Mouse (Mus musculus) spleen, adult 2 months (tissue): ENCODE data around the gene AL607142.1.

ENCODE experiments used
- CTCF ChIP-seq: fragments of 200-500 bp; IDR thresholded peaks from 2 replicates; pipeline ENCODE4 v1.5.1; 2011; ENCODE audit warnings: mild to moderate bottlenecking, inconsistent platforms; ENCODE audit not compliant: insufficient read depth, insufficient read length, insufficient replicate concordance; ENCODE audit errors: extremely low read depth
- POLR2A ChIP-seq: fragments of 200-500 bp; IDR thresholded peaks from 2 replicates; pipeline ENCODE4 v1.6.1; 2011; ENCODE audit warnings: low read depth, low read length, inconsistent platforms

- TF ChIP-seq POLR2A, result no peak
- no peak for TF ChIP-seq CTCF
Measured at GRCm38 (mm10) chr4:120082527-120082926, 17.7 kb downstream of the AL607142.1 start.
